ENCODE assay signal across 38 mouse cellular contexts in the genomic region with DNA sequence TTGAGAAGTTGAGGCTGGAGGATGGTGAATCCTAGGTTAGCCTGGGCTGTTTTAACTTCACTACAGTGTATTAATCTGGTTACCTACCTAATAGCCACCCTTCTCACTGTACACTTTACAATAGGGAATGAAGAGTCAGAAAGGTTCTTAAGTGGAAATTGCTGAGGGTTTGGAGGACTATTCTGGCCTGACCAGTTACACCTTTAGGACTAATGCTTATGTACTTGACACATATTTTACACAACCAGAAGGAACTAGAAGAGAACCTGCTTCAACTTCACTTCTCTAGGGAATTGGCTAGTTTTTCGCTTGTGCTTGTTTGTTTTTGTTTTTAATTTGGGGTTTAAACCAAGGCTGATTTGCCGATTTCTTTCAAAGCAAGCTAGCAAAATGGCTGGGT. TPM values are rescaled to one million over a fixed set of nuclear protein-coding genes. Genes with fewer than 3 reads are reported as not detected.
DNase-seq lines count a peak whose midpoint lies in the region; ATAC-seq and TF ChIP-seq lines count a peak whose summit lies in the region.
"Had no signal": no experiment of that assay in that cellular context is flagged by ENCODE, and none has a peak within 500 bp of the region (broad histone marks: within the 10 kb centered on the region; RNA-seq: fewer than 3 reads in every experiment).

No protein-coding gene starts in this region.

- no peak for TF ChIP-seq POLR2A in heart, adult 2 months (IDR thresholded peaks at IDR 0.05; ENCODE audit: insufficient read depth, low read depth, low read length)

- ATAC-seq in lung, embryonic 16.5 days (ENCODE audit: low read depth) = no peak
- no peak for ATAC-seq in liver, embryonic 15.5 days (ENCODE audit: insufficient read depth)
- ATAC-seq: CD4-positive, CD25-positive, alpha-beta regulatory T cell, adult 4 months; forebrain, embryonic 13.5 days; inflammation-experienced regulatory T-cells, adult 6 months had no signal

- intact Hi-C loops in heart, adult 2 months (cut with DNase I) = no loop called here

- H3K79me2 ChIP-seq in heart, adult 2 months (replicated peaks; ENCODE audit: control insufficient read depth, insufficient read depth, low read length) = peaks cover 6% of the 10 kb centered on the region; the same call in 1 of the 2 replicates

- DNase-seq in heart, adult 2 months = no peak
- no peak for DNase-seq in heart, adult 18-20 months
- no peak for DNase-seq in lung, postnatal 10 days
- DNase-seq in induced T-regulatory cell, adult 2 months (ENCODE audit: low read depth) = peak; percentile 26
- no peak for DNase-seq in frontal cortex, postnatal 36 days (ENCODE audit: low spot score in 2 of 2)
- DNase-seq in cerebellum, postnatal 10 days = no peak
- DNase-seq: adrenal gland, postnatal 14 days; cerebellum, adult 11 months; cerebellum, adult 9-10 months; embryo, embryonic 11 days; gastrocnemius, postnatal 36 days; heart, postnatal 10 days; kidney, adult 2 months; kidney, postnatal 36 days; lung, embryonic 14.5 days; midbrain, embryonic 14.5 days; right cerebral cortex, postnatal 25 days; spleen, adult 18-20 months; thymus, postnatal 4 days had no signal

- peaks cover 7% of the 10 kb centered on the region for H3K4me1 ChIP-seq in heart, adult 2 months (ENCODE audit: control insufficient read depth, insufficient read depth, low read length)
- peaks cover 21% of the 10 kb centered on the region for H3K4me1 ChIP-seq in lung, embryonic 16.5 days (replicated peaks; ENCODE audit: control insufficient read depth, insufficient read depth, low read length)
- H3K4me1 ChIP-seq in liver, embryonic 15.5 days (replicated peaks) = peaks cover 60% of the 10 kb centered on the region

- H3K36me3 ChIP-seq in heart, adult 2 months (ENCODE audit: control insufficient read depth, insufficient read depth, low read length) = peaks cover 16% of the 10 kb centered on the region
- no peaks in the 10 kb centered on the region for H3K36me3 ChIP-seq in lung, embryonic 16.5 days (ENCODE audit: control insufficient read depth, insufficient read depth, low read length)
- H3K36me3 ChIP-seq in liver, embryonic 15.5 days (replicated peaks) = peaks cover 18% of the 10 kb centered on the region
- H3K36me3 ChIP-seq: limb, embryonic 13.5 days; neural tube, embryonic 15.5 days had no signal

- TF ChIP-seq CTCF in heart, adult 2 months (IDR thresholded peaks at IDR 0.05) = no peak

- TF ChIP-seq EP300 in heart, adult 2 months (IDR thresholded peaks at IDR 0.05; ENCODE audit: insufficient read depth, low read depth, low read length) = no peak

- 82% methylated on average over 2 of the region's 2 CpGs for WGBS in heart, adult 2 months
- 69% methylated on average over 2 of the region's 2 CpGs for WGBS in lung, embryonic 16.5 days
- 66% methylated on average over 2 of the region's 2 CpGs for WGBS in liver, embryonic 15.5 days (ENCODE audit: insufficient replicate concordance)

- H3K4me3 ChIP-seq in heart, adult 2 months = no peak overlapping the region
- H3K4me3 ChIP-seq in lung, embryonic 16.5 days (ENCODE audit: low read length) = no peak overlapping the region
- H3K4me3 ChIP-seq in liver, embryonic 15.5 days (replicated peaks) = peak overlapping the region; percentile 94; the same call in 1 of the 2 replicates
- H3K4me3 ChIP-seq: forebrain, embryonic 13.5 days; heart, embryonic 13.5 days; layer of hippocampus, adult 2 months; left cerebral cortex, adult 2 months; limb, embryonic 13.5 days; neural tube, embryonic 15.5 days had no signal

- peak overlapping the region; percentile 74 for H3K27ac ChIP-seq in heart, adult 2 months
- peak overlapping the region; percentile 85 for H3K27ac ChIP-seq in lung, embryonic 16.5 days (ENCODE audit: low read length)
- peak overlapping the region; percentile 95 for H3K27ac ChIP-seq in liver, embryonic 15.5 days (replicated peaks)
- H3K27ac ChIP-seq: forebrain, embryonic 13.5 days; hindbrain, embryonic 14.5 days; layer of hippocampus, adult 2 months; left cerebral cortex, adult 2 months; limb, embryonic 13.5 days; neural tube, embryonic 15.5 days; stomach, postnatal 0 days had no signal

- H3K27me3 ChIP-seq in heart, adult 2 months (ENCODE audit: control insufficient read depth, insufficient read depth, low read length) = no peaks in the 10 kb centered on the region
- H3K27me3 ChIP-seq in lung, embryonic 16.5 days (ENCODE audit: control insufficient read depth, insufficient read depth, low read depth, low read length) = no peaks in the 10 kb centered on the region
- H3K27me3 ChIP-seq in liver, embryonic 15.5 days = no peaks in the 10 kb centered on the region
- H3K27me3 ChIP-seq: forebrain, embryonic 13.5 days; heart, embryonic 13.5 days; limb, embryonic 13.5 days; neural tube, embryonic 15.5 days had no signal

- peak overlapping the region; percentile 31 for H3K4me2 ChIP-seq in lung, embryonic 16.5 days (ENCODE audit: low read depth, low read length)
- H3K4me2 ChIP-seq in liver, embryonic 15.5 days = peak overlapping the region; percentile 78
- H3K4me2 ChIP-seq: forebrain, embryonic 13.5 days; hindbrain, embryonic 14.5 days; limb, embryonic 13.5 days; lung, embryonic 14.5 days; neural tube, embryonic 15.5 days had no signal

- H3K9me3 ChIP-seq in lung, embryonic 16.5 days (ENCODE audit: control insufficient read depth, low read length) = no peaks in the 10 kb centered on the region
- H3K9me3 ChIP-seq in liver, embryonic 15.5 days (replicated peaks) = no peaks in the 10 kb centered on the region
- H3K9me3 ChIP-seq: forebrain, embryonic 13.5 days; heart, embryonic 13.5 days; limb, embryonic 13.5 days; neural tube, embryonic 15.5 days had no signal

- H3K9ac ChIP-seq in heart, adult 2 months (ENCODE audit: low read depth, low read length) = no peak overlapping the region
- H3K9ac ChIP-seq in lung, embryonic 16.5 days (ENCODE audit: low read length) = no peak overlapping the region
- no peak overlapping the region for H3K9ac ChIP-seq in liver, embryonic 15.5 days
- H3K9ac ChIP-seq: forebrain, embryonic 13.5 days; hindbrain, embryonic 14.5 days; limb, embryonic 13.5 days; lung, embryonic 14.5 days; neural tube, embryonic 15.5 days had no signal

RNA-seq across cellular contexts. Expression of a gene that starts 2.4 kb away (rescaled TPM):
- total RNA-seq in heart, adult 2 months (2021) = 100 to 1,000 TPM; 110 to 133 TPM
- 44.3 and 70.5 TPM in 2 replicates for polyA plus RNA-seq in heart, adult 2 months (2012; rRNA removed)
- 100 to 1,000 TPM; 121 to 128 TPM for total RNA-seq in heart, adult 18-20 months (2021)
- polyA plus RNA-seq in lung, embryonic 16.5 days (2015; fragmentation: Nextera tagmentation; extraction: Ambion mirVana) = 46.4 and 53.9 TPM in 2 replicates
- polyA plus RNA-seq in liver, embryonic 15.5 days (2015; fragmentation: Nextera tagmentation; extraction: Ambion mirVana) = 38.3 and 39.5 TPM in 2 replicates

RNA-seq across cellular contexts. Expression of a gene that starts 13.6 kb away (rescaled TPM):
- total RNA-seq in heart, adult 2 months (2021) = 1 to 10 TPM; 6.2 to 6.8 TPM
- 6.2 and 8.7 TPM in 2 replicates for polyA plus RNA-seq in heart, adult 2 months (2012; rRNA removed)
- 1 to 10 TPM; 5.1 to 6.8 TPM for total RNA-seq in heart, adult 18-20 months (2021)
- 30.1 and 31.8 TPM in 2 replicates for polyA plus RNA-seq in lung, embryonic 16.5 days (2015; fragmentation: Nextera tagmentation; extraction: Ambion mirVana)
- polyA plus RNA-seq in liver, embryonic 15.5 days (2015; fragmentation: Nextera tagmentation; extraction: Ambion mirVana) = 4.6 and 5.0 TPM in 2 replicates

RNA-seq across cellular contexts. Expression of a gene that starts 32.8 kb away (rescaled TPM):
- total RNA-seq in heart, adult 2 months (2021) = not detected
- polyA plus RNA-seq in heart, adult 2 months (2012; rRNA removed) = 0.12 TPM in 2 replicates
- not detected for total RNA-seq in heart, adult 18-20 months (2021)
- polyA plus RNA-seq in lung, embryonic 16.5 days (2015; fragmentation: Nextera tagmentation; extraction: Ambion mirVana) = not detected in 2 replicates
- not detected in 2 replicates for polyA plus RNA-seq in liver, embryonic 15.5 days (2015; fragmentation: Nextera tagmentation; extraction: Ambion mirVana)
- total RNA-seq: adrenal gland, postnatal 14 days; gastrocnemius, postnatal 36 days; heart, adult 8-10 months; heart, postnatal 10 days; hematopoietic stem cell, adult 5-6 weeks; layer of hippocampus, adult 2 months; layer of hippocampus, postnatal 14 days; left cerebral cortex, adult 2 months; left cerebral cortex, postnatal 36 days; monocyte, adult 5-6 weeks had no signal
- polyA plus RNA-seq: CD4-positive, CD25-positive, alpha-beta regulatory T cell, adult 4 months; forebrain, embryonic 13.5 days; hindbrain, embryonic 14.5 days; inflammation-experienced regulatory T-cells, adult 6 months; kidney, embryonic 16.5 days; limb, embryonic 13.5 days; lung, embryonic 14.5 days; midbrain, embryonic 14.5 days; neural tube, embryonic 15.5 days; stomach, postnatal 0 days; thymus, postnatal 0 days had no signal

RNA-seq across cellular contexts. Expression of a gene that starts 54.5 kb away (rescaled TPM):
- total RNA-seq in heart, adult 2 months (2021) = under 1 TPM; 0.55 to 0.63 TPM
- 0.64 and 1.1 TPM in 2 replicates for polyA plus RNA-seq in heart, adult 2 months (2012; rRNA removed)
- total RNA-seq in heart, adult 18-20 months (2021) = under 1 TPM; 0.32 to 0.85 TPM
- polyA plus RNA-seq in lung, embryonic 16.5 days (2015; fragmentation: Nextera tagmentation; extraction: Ambion mirVana) = 0.28 and 0.55 TPM in 2 replicates
- 0.37 and 0.56 TPM in 2 replicates for polyA plus RNA-seq in liver, embryonic 15.5 days (2015; fragmentation: Nextera tagmentation; extraction: Ambion mirVana)
- total RNA-seq: adrenal gland, postnatal 14 days; gastrocnemius, postnatal 36 days; layer of hippocampus, adult 2 months; layer of hippocampus, postnatal 14 days; left cerebral cortex, adult 2 months; left cerebral cortex, postnatal 36 days had no signal
- polyA plus RNA-seq: CD4-positive, CD25-positive, alpha-beta regulatory T cell, adult 4 months; inflammation-experienced regulatory T-cells, adult 6 months; midbrain, embryonic 14.5 days had no signal
